Mouse (Mus musculus): ENCODE data around the gene Tmem218. TPM values are rescaled to one million over a fixed set of nuclear protein-coding genes. Genes with fewer than 3 reads are reported as not detected.
A peak's percentile ranks its signal among the peaks of the same experiment; 100 is the strongest.

Gene Tmem218
- polyA plus RNA-seq, 1 experiment = 0.77 TPM

DNA sequence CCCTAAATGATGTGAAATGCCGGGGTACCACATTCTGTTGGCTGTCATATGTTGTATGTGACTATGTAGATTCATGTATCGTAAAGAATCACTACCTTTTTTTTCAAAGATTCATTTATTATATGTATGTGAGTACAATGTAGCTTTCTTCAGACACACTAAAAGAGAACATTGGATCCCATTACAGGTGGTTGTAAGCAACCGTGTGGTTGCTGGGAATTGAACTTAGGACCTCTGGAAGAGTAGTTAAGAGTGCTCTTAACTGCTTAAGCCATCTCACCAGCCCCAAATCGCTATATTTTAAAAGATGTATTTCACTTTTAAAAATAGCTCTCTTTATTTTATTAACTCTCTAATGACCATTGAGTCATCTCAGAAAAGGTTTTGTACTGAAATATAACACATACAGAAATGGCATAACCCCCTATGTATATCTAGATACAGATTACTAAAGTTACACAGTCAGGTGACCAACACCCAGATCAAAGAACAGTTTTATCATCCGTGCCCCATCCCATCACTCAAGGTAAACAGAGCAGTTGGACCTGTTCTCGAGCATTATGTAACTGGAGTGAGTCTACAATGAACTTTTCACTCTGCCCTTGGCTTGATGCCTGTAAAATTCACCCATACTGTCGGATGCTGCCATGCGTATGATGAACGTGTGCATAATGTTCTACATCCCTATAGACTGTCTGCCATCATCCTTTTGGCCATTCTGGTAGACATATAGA, 6.5 kb downstream of the Tmem218 start:
- Histone ChIP-seq H3K27ac (ENCODE audit: control insufficient read depth, insufficient read depth, low read depth, low read length, poor library complexity) (no peak overlapping the region), H3K4me1 (ENCODE audit: control insufficient read depth, insufficient read depth, low read length) (no peaks in the 10 kb centered on the region), H3K4me3 (replicated peaks; ENCODE audit: control insufficient read depth, low read depth, low read length) (no peak overlapping the region)
- 78% methylated on average over 9 of the region's 9 CpGs for WGBS
- TF ChIP-seq POLR2A (IDR thresholded peaks at IDR 0.05; ENCODE audit: borderline replicate concordance, control insufficient read depth, low read depth, low read length) = no peak
- TF ChIP-seq CTCF (IDR thresholded peaks at IDR 0.05; ENCODE audit: control insufficient read depth, insufficient read depth, low read length) = no peak

GRCm38 (mm10) chr9:37220755-37221154, 12.7 kb downstream of the Tmem218 start:
- Histone ChIP-seq H3K4me3 (replicated peaks; ENCODE audit: control insufficient read depth, low read depth, low read length) (no peak overlapping the region), H3K4me1 (ENCODE audit: control insufficient read depth, insufficient read depth, low read length) (no peaks in the 10 kb centered on the region), H3K27ac (ENCODE audit: control insufficient read depth, insufficient read depth, low read depth, low read length, poor library complexity) (no peak overlapping the region)
- no peak for TF ChIP-seq POLR2A (IDR thresholded peaks at IDR 0.05; ENCODE audit: borderline replicate concordance, control insufficient read depth, low read depth, low read length)
- TF ChIP-seq CTCF (IDR thresholded peaks at IDR 0.05; ENCODE audit: control insufficient read depth, insufficient read depth, low read length) = no peak
- WGBS = 88% methylated on average over 8 of the region's 8 CpGs

- Histone ChIP-seq H3K4me1 (ENCODE audit: control insufficient read depth, insufficient read depth, low read length) (peaks cover 4% of the 10 kb centered on the region), H3K4me3 (replicated peaks; ENCODE audit: control insufficient read depth, low read depth, low read length) (no peak overlapping the region), H3K27ac (ENCODE audit: control insufficient read depth, insufficient read depth, low read depth, low read length, poor library complexity) (no peak overlapping the region)
- 87% methylated on average over 1 of the region's 1 CpGs for WGBS
- TF ChIP-seq POLR2A (IDR thresholded peaks at IDR 0.05; ENCODE audit: borderline replicate concordance, control insufficient read depth, low read depth, low read length) = no peak
- no peak for TF ChIP-seq CTCF (IDR thresholded peaks at IDR 0.05; ENCODE audit: control insufficient read depth, insufficient read depth, low read length)
These were observed 17.6 kb downstream of the Tmem218 start for GRCm38 (mm10) chr9:37225581-37225980.

DNA sequence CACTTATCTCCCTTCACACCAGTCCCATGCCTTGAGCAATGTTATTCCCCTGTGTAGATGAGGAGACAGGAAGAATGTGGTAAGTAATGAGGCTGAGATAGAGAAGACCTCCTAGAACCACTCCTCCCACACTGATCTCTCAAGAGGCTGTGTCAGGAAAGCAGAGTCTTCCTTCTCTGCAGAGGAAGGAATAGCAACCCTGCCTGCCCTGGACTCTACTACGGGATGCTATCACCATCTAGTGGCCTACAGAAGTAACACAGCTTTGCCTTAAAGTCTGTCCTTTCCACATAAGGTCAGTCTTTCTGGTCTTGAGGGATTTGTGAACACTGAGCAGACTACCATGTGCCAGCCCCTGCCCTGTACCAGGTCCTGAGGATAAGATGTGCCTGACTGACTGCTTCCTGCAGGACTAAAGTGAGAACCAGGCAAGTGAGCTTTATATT, 21.9 kb downstream of the Tmem218 start:
- TF ChIP-seq CTCF (IDR thresholded peaks at IDR 0.05; ENCODE audit: control insufficient read depth, insufficient read depth, low read length) (peak; percentile 66), POLR2A (IDR thresholded peaks at IDR 0.05; ENCODE audit: borderline replicate concordance, control insufficient read depth, low read depth, low read length) (no peak)
- WGBS = 6% methylated on average over 1 of the region's 1 CpGs
- no peak overlapping the region for H3K4me3 ChIP-seq (replicated peaks; ENCODE audit: control insufficient read depth, low read depth, low read length)
- peaks cover 4% of the 10 kb centered on the region for H3K4me1 ChIP-seq (ENCODE audit: control insufficient read depth, insufficient read depth, low read length)
- H3K27ac ChIP-seq (ENCODE audit: control insufficient read depth, insufficient read depth, low read depth, low read length, poor library complexity) = no peak overlapping the region; the same call in 1 of the 2 replicates

DNA sequence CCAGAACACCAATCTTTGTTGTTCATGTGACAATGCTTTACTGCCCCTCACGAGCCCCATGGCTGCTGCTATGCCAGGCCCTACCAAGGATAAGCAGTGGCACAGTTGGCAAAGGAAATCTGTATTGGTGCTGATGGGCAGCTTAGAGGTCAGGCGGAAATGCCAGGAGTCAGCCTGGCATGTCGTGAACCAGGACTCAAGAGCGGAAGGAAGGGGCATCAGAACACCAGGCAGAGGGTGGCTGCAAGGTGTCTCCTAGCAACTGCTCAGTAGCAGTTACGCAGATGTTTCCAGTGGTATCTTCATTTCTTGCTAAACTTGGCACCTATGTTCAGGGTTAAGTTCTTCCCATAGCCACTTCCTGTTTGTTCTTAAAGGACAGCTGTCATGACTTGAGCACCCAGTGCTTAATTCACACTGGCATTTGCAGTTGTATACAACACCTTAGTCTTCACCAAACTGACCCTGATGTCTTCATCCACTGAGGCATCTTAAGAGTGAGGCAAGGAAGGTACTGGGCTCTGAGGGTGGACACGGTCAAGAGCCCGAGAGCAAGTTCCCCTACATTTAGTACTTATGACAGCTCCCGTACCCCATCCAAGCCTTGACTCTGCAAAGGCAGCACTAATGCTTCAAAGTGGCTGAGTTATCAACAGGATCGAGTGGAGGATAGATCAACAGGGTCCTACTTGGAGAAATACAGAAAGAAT, 22.6 kb downstream of the Tmem218 start:
- 60% methylated on average over 9 of the region's 9 CpGs for WGBS
- Histone ChIP-seq H3K27ac (ENCODE audit: control insufficient read depth, insufficient read depth, low read depth, low read length, poor library complexity) (peak overlapping the region; percentile 55; the same call in 1 of the 2 replicates), H3K4me1 (ENCODE audit: control insufficient read depth, insufficient read depth, low read length) (peaks cover 4% of the 10 kb centered on the region), H3K4me3 (replicated peaks; ENCODE audit: control insufficient read depth, low read depth, low read length) (no peak overlapping the region)
- no peak for TF ChIP-seq CTCF (IDR thresholded peaks at IDR 0.05; ENCODE audit: control insufficient read depth, insufficient read depth, low read length)
- TF ChIP-seq POLR2A (IDR thresholded peaks at IDR 0.05; ENCODE audit: borderline replicate concordance, control insufficient read depth, low read depth, low read length) = no peak

DNA sequence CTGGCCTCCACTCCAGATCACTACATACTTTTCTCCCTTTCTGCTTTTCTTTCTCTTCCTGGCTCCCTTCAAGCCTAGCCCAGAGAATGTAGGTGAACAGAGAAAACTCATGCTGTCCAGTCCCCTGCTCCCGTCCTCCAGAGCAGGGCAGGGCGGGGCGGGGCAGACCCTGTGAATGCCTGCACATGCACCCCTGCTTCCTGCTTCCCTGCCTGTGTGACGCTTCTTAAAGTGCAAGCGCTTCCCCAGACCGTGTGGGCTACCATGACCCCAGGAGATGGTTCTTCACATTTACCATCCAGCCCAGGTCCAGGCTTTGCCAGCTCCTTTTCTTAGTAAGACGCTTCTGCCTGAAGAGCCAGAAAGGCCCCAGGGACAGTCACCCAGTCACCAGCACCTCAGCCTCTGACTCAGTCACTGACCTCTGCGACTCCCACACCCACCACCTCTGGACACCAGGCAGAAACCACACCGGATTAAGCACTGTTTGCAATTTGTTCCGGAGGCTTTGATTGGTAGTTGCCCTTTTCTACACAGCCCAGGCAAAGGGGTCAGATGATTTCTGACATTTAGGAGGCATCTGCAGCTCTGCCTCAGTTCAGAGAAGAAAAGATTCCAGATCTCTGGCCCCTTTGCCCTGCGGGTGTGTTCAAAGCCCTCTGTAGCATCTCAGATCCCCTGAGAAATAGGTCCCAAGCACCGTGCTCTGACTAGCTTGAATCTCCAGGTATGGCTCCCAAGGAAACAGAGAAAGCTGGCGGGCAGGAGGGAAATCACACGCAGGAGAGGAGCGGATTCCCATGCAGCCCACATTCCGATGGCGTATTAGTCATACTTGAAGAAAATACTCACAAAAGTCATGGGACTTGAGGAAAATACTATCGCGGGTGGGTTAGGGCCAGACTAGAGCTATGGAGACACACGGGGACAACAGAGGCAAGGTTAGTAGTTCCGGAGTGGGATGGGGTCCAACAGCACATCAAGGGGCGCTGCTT, 24.5 kb downstream of the Tmem218 start:
- TF ChIP-seq CTCF (IDR thresholded peaks at IDR 0.05; ENCODE audit: control insufficient read depth, insufficient read depth, low read length) (no peak), POLR2A (IDR thresholded peaks at IDR 0.05; ENCODE audit: borderline replicate concordance, control insufficient read depth, low read depth, low read length) (no peak)
- WGBS = 75% methylated on average over 22 of the region's 22 CpGs
- Histone ChIP-seq H3K4me1 (ENCODE audit: control insufficient read depth, insufficient read depth, low read length) (peaks cover 8% of the 10 kb centered on the region), H3K27ac (ENCODE audit: control insufficient read depth, insufficient read depth, low read depth, low read length, poor library complexity) (no peak overlapping the region), H3K4me3 (replicated peaks; ENCODE audit: control insufficient read depth, low read depth, low read length) (no peak overlapping the region)

- H3K4me3 ChIP-seq (replicated peaks; ENCODE audit: control insufficient read depth, low read depth, low read length) = no peak overlapping the region
- H3K4me1 ChIP-seq (ENCODE audit: control insufficient read depth, insufficient read depth, low read length) = peaks cover 5% of the 10 kb centered on the region; the same call in 1 of the 2 replicates
- TF ChIP-seq POLR2A (IDR thresholded peaks at IDR 0.05; ENCODE audit: borderline replicate concordance, control insufficient read depth, low read depth, low read length) (no peak), CTCF (IDR thresholded peaks at IDR 0.05; ENCODE audit: control insufficient read depth, insufficient read depth, low read length) (no peak)
- H3K27ac ChIP-seq (ENCODE audit: control insufficient read depth, insufficient read depth, low read depth, low read length, poor library complexity) = no peak overlapping the region; the same call in 1 of the 2 replicates
- WGBS = 47% methylated on average over 4 of the region's 4 CpGs
These were observed 28.1 kb downstream of the Tmem218 start for GRCm38 (mm10) chr9:37235951-37236737.

Measured in bone marrow, adult 2 months (tissue).